Mouse (Mus musculus): ENCODE measurements around the gene Zfp462.
A peak's percentile ranks its signal among the peaks of the same experiment; 100 is the strongest.

The Zfp462 gene

GRCm38 (mm10) chr4:54995258-54995657 is 50.4 kb downstream of the Zfp462 start:
- DNase-seq (ENCODE audit: low read depth, low spot score), result no peak

DNA sequence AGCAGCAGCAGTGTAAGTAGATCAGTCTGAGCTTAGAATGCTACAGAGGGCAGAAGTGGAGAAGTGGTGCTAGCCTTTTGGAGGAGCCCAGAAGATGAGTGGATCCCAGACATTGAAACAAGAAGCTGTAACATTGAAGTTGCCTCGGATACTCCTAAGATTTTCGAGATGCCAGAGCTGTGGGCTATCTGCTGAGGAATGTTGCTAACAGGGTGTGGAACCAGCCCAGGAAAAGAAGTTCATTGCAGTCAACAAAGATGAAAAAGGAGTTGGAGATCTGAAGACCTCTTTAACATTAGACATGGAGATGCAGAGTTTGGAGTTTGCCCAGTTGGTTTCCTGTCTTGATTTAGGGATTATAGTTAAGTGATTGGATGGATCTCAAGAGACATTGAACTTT is 51.2 kb downstream of the Zfp462 start:
- no peak for DNase-seq (ENCODE audit: low read depth, low spot score)

DNA sequence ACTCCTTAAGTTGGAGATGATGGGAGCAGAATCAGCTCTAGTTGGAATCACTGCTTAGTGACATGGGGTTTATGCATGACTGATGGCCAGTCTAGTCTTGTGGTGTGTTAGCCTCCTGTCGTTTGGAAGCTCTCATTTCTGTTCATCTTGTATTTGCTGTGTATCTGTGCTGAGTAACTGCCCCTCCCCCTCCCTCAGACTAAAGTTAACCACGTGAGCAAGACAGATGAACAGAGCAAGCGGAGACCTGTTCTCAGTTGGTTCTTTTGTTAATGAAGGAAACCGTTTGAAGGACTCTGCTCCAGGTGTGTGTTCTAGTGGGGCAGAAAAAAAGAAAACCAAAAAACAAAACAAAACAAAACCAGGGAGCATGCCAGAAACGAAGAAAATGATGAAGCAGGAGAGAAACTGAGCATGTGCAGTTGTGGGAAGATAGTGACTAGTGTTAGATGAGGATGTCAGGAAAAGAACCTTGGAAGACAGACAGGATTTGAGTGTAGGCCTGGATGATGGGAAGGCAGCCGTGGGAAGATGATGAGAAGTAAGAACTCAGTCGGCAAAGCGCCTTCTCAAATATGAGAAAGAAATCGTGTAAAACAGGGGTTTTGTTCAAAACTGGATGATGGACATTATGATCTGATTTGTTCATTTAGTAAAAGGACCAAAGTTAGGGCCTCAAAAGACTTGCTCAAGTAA is 53.4 kb downstream of the Zfp462 start:
- DNase-seq (ENCODE audit: low read depth, low spot score), result peak; percentile 40

- no peak for DNase-seq (ENCODE audit: low read depth, low spot score)
Observed at GRCm38 (mm10) chr4:54999556-54999955, 54.7 kb downstream of the Zfp462 start.

- DNase-seq (ENCODE audit: low read depth, low spot score), result peak; percentile 28
Observed at GRCm38 (mm10) chr4:55001386-55001785, 56.5 kb downstream of the Zfp462 start.

DNA sequence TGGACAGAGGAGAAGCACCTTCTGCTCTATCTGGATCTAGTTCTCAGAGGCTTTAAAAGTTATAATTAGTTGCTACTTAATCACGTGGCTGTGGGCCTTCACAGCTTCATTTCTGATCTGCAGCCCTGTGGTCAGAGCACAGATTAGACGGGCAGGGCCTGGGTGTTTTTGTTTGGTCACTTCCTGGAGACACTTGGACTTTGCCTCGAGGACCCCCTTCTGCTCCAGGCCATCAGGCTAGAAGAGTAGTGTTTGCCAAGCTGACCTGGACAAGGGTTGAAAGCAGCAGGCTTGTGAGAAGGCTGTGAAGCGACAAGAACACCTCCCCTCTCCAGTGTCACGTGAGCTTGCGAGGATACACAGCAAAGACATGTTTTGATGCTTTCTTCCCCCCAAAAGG is 58.3 kb downstream of the Zfp462 start:
- no peak for DNase-seq (ENCODE audit: low read depth, low spot score)

DNA sequence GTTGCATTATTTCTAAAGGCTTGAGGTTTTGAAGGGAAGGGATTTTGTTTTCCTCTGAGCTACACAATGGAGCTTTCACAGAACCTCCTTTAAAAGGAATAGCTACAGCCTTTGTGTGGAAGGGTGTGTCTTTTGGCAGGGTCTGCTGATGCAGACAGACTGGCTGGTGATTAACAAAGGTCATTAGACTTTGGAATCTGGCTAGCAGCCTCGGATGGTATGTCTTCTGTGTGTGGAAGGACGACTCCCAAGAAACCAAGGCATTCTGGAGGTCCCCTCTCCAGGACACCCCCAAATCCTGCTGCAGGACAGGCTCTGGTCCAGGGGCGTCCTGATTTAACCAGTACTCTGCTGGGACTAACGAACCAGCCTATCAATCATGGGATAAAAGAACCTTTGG is 60.2 kb downstream of the Zfp462 start:
- peak; percentile 85 for DNase-seq (ENCODE audit: low read depth, low spot score)

DNA sequence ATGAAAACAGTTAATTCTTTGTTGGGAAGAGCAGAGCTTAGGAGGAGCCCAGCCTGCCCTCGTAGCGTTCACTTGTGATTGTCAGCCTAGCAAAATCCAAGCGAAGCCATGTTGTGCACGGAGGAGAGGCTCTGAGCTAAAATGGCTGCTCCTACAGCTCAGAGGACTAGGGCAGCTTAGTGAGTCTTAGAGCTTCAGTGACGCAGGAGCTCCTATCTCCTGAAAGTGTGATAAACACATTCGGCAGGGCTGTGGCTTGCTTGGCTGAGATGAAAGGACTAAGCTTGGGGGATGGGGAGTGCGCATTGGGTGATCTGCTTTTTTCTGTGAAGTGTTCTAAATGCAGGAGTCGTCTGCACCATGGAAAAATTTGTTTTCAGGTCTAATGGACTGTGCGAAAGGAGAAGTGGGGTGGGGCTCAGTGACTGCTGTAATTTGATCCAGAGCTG is 60.7 kb downstream of the Zfp462 start:
- DNase-seq (ENCODE audit: low read depth, low spot score), result peak; percentile 82

DNA sequence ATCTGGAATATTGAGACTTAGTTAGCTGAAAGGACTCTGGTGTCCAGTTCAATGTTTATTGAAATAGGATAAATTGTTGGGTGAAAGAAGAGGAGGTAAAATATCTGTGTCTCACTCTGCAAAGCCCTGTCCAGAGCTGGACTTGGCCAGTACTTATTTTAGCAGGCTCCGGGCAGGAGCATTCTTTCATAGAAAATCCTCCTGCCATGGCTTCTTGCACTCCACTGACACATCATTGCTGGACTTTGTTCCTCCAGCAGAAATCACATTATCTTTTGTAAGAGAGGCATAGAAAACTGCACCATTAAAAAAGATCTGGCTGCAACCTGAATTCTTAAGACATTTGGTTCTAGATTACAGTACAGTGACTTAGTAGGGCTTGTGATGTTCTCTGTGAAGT is 61.2 kb downstream of the Zfp462 start:
- no peak for DNase-seq (ENCODE audit: low read depth, low spot score)

- DNase-seq (ENCODE audit: low read depth, low spot score), result no peak
Observed at GRCm38 (mm10) chr4:55008616-55009015, 63.8 kb downstream of the Zfp462 start.

- peak; percentile 24 for DNase-seq (ENCODE audit: low read depth, low spot score)
Observed at GRCm38 (mm10) chr4:55011391-55011790, 66.5 kb downstream of the Zfp462 start.

DNA sequence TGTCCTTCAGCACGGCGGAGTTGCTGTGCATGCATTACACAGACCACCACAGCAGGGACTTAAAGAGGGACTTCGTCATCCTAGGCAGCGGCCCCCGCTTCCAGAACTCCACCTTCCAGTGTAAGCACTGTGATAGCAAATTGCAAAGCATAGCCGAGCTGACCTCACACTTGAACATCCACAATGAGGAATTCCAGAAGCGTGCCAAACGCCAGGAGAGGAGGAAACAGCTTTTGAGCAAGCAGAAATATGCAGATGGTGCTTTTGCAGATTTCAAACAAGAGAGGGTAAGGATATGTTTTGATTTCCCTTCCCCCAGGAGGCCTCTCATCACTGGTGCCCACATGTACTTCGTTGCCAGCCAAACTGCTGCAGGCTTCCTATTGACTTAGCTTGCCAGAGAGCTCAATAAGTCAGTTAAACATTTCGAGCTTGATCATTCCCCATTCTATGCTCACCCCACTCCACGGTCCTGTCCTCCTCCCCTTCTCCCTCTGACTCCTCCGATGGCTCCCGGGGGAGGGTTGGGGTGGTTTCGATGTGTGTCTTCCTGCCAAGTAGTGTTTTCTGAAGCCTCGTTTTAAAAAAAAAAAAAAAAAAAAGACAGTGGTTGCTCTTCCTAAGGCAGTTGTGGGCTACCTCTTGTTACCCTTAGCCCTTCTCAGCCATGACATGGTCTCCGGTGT is 68.9 kb downstream of the Zfp462 start:
- peak; percentile 82 for DNase-seq (ENCODE audit: low read depth, low spot score)

GRCm38 (mm10) chr4:55014731-55015463 is 70.0 kb downstream of the Zfp462 start:
- DNase-seq (ENCODE audit: low read depth, low spot score), result no peak

DNA sequence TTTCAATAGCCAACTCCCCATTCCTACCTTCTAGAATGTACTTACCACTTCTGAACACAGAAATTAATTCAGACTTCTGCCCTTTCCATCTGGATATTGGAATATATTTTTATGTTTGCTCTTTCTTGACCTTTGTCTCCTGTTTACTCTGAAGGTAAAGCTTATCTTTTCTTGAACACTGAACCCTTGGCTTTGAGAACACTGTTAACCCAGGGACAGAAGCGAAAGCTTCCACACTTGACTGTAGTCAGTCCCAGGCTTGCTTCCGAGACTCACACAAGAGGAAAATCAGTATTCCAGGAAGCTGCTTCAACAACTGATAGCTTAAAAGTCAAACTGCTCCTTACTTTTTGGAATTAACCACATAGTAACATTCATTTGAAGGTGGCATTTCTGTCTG is 70.7 kb downstream of the Zfp462 start:
- DNase-seq (ENCODE audit: low read depth, low spot score), result no peak

- no peak for DNase-seq (ENCODE audit: low read depth, low spot score)
Observed at GRCm38 (mm10) chr4:55026109-55026646, 81.3 kb downstream of the Zfp462 start.

DNA sequence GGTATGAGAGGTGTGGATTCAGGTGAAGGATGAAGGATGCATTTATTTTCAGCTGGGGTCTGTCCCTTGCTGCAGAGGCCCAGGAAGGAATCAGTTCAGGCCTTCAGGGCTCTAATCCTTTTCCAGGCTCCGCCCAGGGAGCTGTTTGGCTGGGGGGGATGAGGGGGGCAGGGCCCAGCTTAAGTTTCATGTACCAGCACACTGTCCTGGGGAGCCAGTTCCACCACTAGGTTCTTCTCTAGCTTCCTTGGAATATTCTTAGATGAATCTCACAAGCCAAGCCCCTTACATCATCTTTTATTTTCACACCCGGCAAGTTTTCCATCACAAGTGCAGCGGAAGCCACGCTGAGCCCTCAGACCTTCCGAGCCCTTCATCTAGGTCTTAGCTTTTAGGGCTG is 85.6 kb downstream of the Zfp462 start:
- no peak for DNase-seq (ENCODE audit: low read depth, low spot score)

GRCm38 (mm10) chr4:55032317-55032930 is 87.6 kb downstream of the Zfp462 start:
- DNase-seq (ENCODE audit: low read depth, low spot score), result peak; percentile 67

DNA sequence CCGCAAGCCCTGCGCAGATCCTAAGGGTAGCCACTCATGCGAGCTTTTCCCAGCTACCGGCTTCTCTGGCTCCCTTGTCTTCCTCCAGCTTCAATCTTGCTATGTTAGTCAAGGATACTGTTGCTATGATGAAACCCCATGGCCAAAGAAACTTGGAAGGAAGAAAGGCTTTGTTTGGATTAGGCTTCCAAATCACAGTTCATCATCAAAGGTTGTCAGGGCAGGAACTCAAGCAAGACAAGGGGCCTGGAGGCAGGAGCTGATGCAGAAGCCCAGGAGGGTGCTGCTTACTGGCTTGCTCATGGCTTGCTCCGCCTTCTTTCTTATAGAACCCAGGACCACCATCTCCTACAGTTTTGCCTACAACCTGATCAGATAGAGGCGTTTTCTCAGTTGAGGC is 88.6 kb downstream of the Zfp462 start:
- no peak for DNase-seq (ENCODE audit: low read depth, low spot score)

- no peak for DNase-seq (ENCODE audit: low read depth, low spot score)
Observed at GRCm38 (mm10) chr4:55038139-55038538, 93.3 kb downstream of the Zfp462 start.

DNA sequence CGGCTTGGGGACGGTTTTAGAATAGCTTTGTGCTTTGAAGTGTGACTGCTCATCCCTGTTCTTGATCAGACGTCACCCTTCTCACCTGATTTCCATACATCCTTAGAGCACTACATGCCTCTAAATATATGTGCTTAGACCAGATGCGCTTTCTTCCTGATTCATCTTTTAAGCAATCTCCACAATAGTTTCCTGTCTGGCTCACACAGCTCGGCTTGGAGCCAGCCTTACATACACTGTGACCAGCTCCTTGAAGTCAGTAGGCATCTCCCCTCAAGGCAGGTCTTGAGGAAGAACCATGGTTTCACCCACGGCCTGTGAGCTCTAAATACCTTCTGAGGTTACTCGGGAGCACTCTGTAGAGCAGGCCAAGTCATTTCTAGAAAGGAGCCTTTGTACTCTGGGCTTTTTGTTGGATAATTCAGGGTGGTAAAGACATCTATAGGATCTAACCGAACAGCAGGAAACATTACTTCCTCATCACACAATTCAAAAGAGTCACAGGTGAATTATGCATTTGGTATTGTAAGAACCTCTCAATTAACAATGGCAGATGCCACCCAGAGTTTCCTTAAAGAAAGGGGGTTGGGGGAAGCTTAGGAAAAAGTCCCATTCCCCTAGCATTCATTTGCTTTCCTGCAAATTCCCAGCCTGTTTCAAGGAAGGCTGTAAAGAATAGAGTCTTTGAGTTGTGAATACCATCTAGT is 95.6 kb downstream of the Zfp462 start:
- DNase-seq (ENCODE audit: low read depth, low spot score), result peak; percentile 55

GRCm38 (mm10) chr4:55041106-55041730 is 96.4 kb downstream of the Zfp462 start:
- no peak for DNase-seq (ENCODE audit: low read depth, low spot score)

All from brain, adult 2 months (tissue).